Mouse (Mus musculus) MEL (cell line): Measurements from ENCODE around the gene Zfp687.
A peak's percentile ranks its signal among the peaks of the same experiment; 100 is the strongest.

Experiments
- CHD1 ChIP-seq: IDR thresholded peaks from 2 replicates; pipeline ENCODE4 v1.6.1; 2012; ENCODE audit warnings: low read depth, mild to moderate bottlenecking, inconsistent platforms, low read length, improper control_type of control experiment
- CTCF ChIP-seq, 3 experiments: IDR thresholded peaks in 2 of 3; conservative IDR thresholded peaks in 1 of 3; 2 replicates each; pipeline ENCODE4 v1.5.1; 2011 to 2012; ENCODE audit warnings: low read length in 3 of 3, low read depth in 2 of 3, mild to moderate bottlenecking in 2 of 3, improper control_type of control experiment in 1 of 3, inconsistent platforms in 1 of 3, mixed read lengths in 1 of 3, moderate library complexity in 1 of 3; ENCODE audit not compliant: control insufficient read depth in 1 of 3, insufficient read depth in 1 of 3, poor library complexity in 1 of 3, severe bottlenecking in 1 of 3
- EP300 ChIP-seq, 2 experiments: IDR thresholded peaks; 2 replicates each; pipeline ENCODE4 v1.6.1; 2011; ENCODE audit warnings: improper control_type of control experiment in 2 of 2, low read length in 2 of 2, low read depth in 1 of 2, mild to moderate bottlenecking in 1 of 2
- MAX ChIP-seq: IDR thresholded peaks from 2 replicates; pipeline ENCODE4 v1.6.1; 2011; ENCODE audit warnings: low read length, improper control_type of control experiment
- MAZ ChIP-seq: IDR thresholded peaks from 2 replicates; pipeline ENCODE4 v1.6.1; 2012; ENCODE audit warnings: low read depth, mild to moderate bottlenecking, inconsistent platforms, low read length, improper control_type of control experiment
- MEF2A ChIP-seq: IDR thresholded peaks from 2 replicates; pipeline ENCODE4 v1.6.1; 2014; ENCODE audit warnings: low read depth, mild to moderate bottlenecking, inconsistent platforms, low read length, improper control_type of control experiment; ENCODE audit not compliant: poor library complexity, insufficient replicate concordance, severe bottlenecking; ENCODE audit errors: extremely low read depth
- POLR2A ChIP-seq, 2 experiments: IDR thresholded peaks; 2 replicates each; pipeline ENCODE4 v1.6.1; 2011 to 2012; ENCODE audit warnings: low read length in 2 of 2, mild to moderate bottlenecking in 2 of 2, control low read depth in 1 of 2, improper control_type of control experiment in 1 of 2, low read depth in 1 of 2, moderate library complexity in 1 of 2; ENCODE audit not compliant: control insufficient read depth in 1 of 2, insufficient read depth in 1 of 2, poor library complexity in 1 of 2
- RAD21 ChIP-seq: IDR thresholded peaks from 2 replicates; pipeline ENCODE4 v1.6.1; 2011; ENCODE audit warnings: mild to moderate bottlenecking, low read depth, low read length, improper control_type of control experiment
- TAL1 ChIP-seq: IDR thresholded peaks from 2 replicates; pipeline ENCODE4 v1.6.1; 2012; ENCODE audit warnings: mild to moderate bottlenecking, inconsistent platforms, low read length, moderate library complexity, mixed read lengths

DNA sequence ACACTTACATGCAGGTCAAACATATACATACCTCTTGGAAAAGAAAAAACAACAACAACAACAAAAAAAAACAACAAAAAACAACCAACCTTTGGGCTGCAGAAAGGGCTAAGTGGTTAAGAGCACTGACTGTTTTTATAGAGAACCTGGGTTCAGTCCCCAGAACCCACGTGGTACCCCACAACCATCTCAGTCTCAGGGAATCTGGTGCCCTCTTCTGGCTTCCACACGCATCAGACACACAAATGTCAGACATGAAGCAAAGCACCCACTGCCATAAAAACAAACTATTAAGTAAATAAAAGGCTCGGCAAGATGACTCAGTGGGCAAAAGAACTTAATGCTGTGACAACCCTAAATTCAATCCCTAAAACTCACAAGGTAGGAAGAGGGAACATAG lies 14.7 kb upstream of the Zfp687 start:
- peak; percentile 3 to 53 (median 49); a peak in 4 of 6 replicates for TF ChIP-seq CTCF (IDR thresholded peaks at IDR 0.05 in 2 of 3, conservative IDR thresholded peaks at IDR 0.05 in 1 of 3; ENCODE audit: control insufficient read depth in 1 of 3, insufficient read depth in 1 of 3, low read depth in 2 of 3, low read length in 3 of 3, poor library complexity in 1 of 3, severe bottlenecking in 1 of 3)
- TF ChIP-seq CHD1 = no peak
- no peak for TF ChIP-seq POLR2A (IDR thresholded peaks at IDR 0.05; ENCODE audit: control insufficient read depth in 1 of 2, insufficient read depth in 1 of 2, low read depth in 1 of 2, low read length in 2 of 2, poor library complexity in 1 of 2)
- no peak for TF ChIP-seq EP300 (IDR thresholded peaks at IDR 0.05; ENCODE audit: low read depth in 1 of 2, low read length in 2 of 2)
- no peak for TF ChIP-seq MAZ
- peak; percentile 11 for TF ChIP-seq RAD21
- TF ChIP-seq MEF2A = no peak
- TF ChIP-seq MAX = no peak
- TF ChIP-seq TAL1 = no peak
